8 mouse cellular contexts compared by ENCODE assay signal in genomic region chr7:117380418-117381187, GRCm38 (mm10). TPM values are rescaled to one million over a fixed set of nuclear protein-coding genes. Genes with fewer than 3 reads are reported as not detected.
DNase-seq lines count a peak whose midpoint lies in the region; TF ChIP-seq lines count a peak whose summit lies in the region.

Xylt1 (plus strand) TSS chr7:117380979.

- no peak for TF ChIP-seq POLR2A in ES-Bruce4 (IDR thresholded peaks at IDR 0.05; ENCODE audit: insufficient read depth, low read length)
- no peak for TF ChIP-seq POLR2A in cerebellum, adult 2 months (IDR thresholded peaks at IDR 0.05; ENCODE audit: borderline replicate concordance, insufficient read depth, low read length)

- no peaks in the 10 kb centered on the region for H3K27me3 ChIP-seq in ES-Bruce4 (ENCODE audit: control insufficient read depth, insufficient read depth, low read length, poor library complexity, severe bottlenecking)
- H3K27me3 ChIP-seq in cerebellum, adult 2 months (ENCODE audit: control insufficient read depth, insufficient read depth, low read length) = no peaks in the 10 kb centered on the region; the same call in 1 of the 2 replicates
- peaks cover 24% of the 10 kb centered on the region for H3K27me3 ChIP-seq in hindbrain, embryonic 10.5 days (ENCODE audit: insufficient read depth, poor library complexity, severe bottlenecking)

- no peaks in the 10 kb centered on the region for H3K4me1 ChIP-seq in ES-Bruce4 (ENCODE audit: control insufficient read depth, insufficient read depth, low read length)
- H3K4me1 ChIP-seq in cerebellum, adult 2 months (ENCODE audit: control insufficient read depth, insufficient read depth, low read length) = no peaks in the 10 kb centered on the region
- H3K4me1 ChIP-seq in hindbrain, embryonic 10.5 days (replicated peaks) = peaks cover 46% of the 10 kb centered on the region

- H3K9me3 ChIP-seq in ES-Bruce4 (replicated peaks; ENCODE audit: control insufficient read depth, insufficient read depth, low read length, poor library complexity, severe bottlenecking) = no peaks in the 10 kb centered on the region
- no peaks in the 10 kb centered on the region for H3K9me3 ChIP-seq in hindbrain, embryonic 10.5 days

- under 1% methylated on average over 62 of the region's 69 CpGs for WGBS in cerebellum, adult 2 months
- WGBS in hindbrain, embryonic 10.5 days = under 1% methylated on average over 69 of the region's 69 CpGs

- H3K36me3 ChIP-seq in ES-Bruce4 (ENCODE audit: control insufficient read depth, insufficient read depth, low read length, poor library complexity, severe bottlenecking) = no peaks in the 10 kb centered on the region
- no peaks in the 10 kb centered on the region for H3K36me3 ChIP-seq in hindbrain, embryonic 10.5 days

- TF ChIP-seq CTCF in ES-Bruce4 (IDR thresholded peaks at IDR 0.05; ENCODE audit: low read depth, low read length) = no peak
- TF ChIP-seq CTCF in cerebellum, adult 2 months (IDR thresholded peaks at IDR 0.05; ENCODE audit: borderline replicate concordance, insufficient read depth, low read depth, low read length) = no peak

- H3K4me3 ChIP-seq in ES-Bruce4 (ENCODE audit: low read depth, low read length) = peak within 1 kb of the TSS; percentile 66
- peak within 1 kb of the TSS; percentile 36 for H3K4me3 ChIP-seq in cerebellum, adult 2 months (replicated peaks; ENCODE audit: insufficient read depth, low read depth, low read length)
- H3K4me3 ChIP-seq in hindbrain, embryonic 10.5 days = peak within 1 kb of the TSS; percentile 85

- no peak for TF ChIP-seq EP300 in ES-Bruce4 (IDR thresholded peaks at IDR 0.05; ENCODE audit: insufficient read depth, low read depth, low read length)

- peak within 1 kb of the TSS; percentile 86 for H3K9ac ChIP-seq in ES-Bruce4 (ENCODE audit: low read depth, poor library complexity, severe bottlenecking)

- no peak within 1 kb of the TSS for H3K27ac ChIP-seq in ES-Bruce4 (ENCODE audit: insufficient read depth, low read length)
- no peak within 1 kb of the TSS for H3K27ac ChIP-seq in cerebellum, adult 2 months (ENCODE audit: insufficient read depth, low read length)
- H3K27ac ChIP-seq in hindbrain, embryonic 10.5 days = peak within 1 kb of the TSS; percentile 92

- peak; percentile 66 to 71 for DNase-seq in cerebellum, adult 2 months
- peak in 1 of 2 experiments; percentile 80 for DNase-seq in frontal cortex, adult 2 months (ENCODE audit: extremely low spot score in 1 of 2, low spot score in 1 of 2)
- peak; percentile 85 for DNase-seq in hindbrain, embryonic 10.5 days (ENCODE audit: low spot score)
- DNase-seq in layer of hippocampus, postnatal 14 days (ENCODE audit: low spot score in 2 of 2) = peak; percentile 77 to 79
- peak; percentile 87 for DNase-seq in lung, postnatal 10 days
- DNase-seq in ovary, postnatal 14 days (ENCODE audit: low spot score) = peak; percentile 69
- peak; percentile 72 to 76 for DNase-seq in thymus, postnatal 10 days (ENCODE audit: low spot score in 2 of 2)

RNA-seq across cellular contexts. Expression of gene Xylt1, which starts in this region (rescaled TPM):
- 1.0 and 1.2 TPM in 2 replicates for polyA plus RNA-seq in ES-Bruce4 (2011; ENCODE audit: insufficient read depth, insufficient read length, low read depth, missing spikeins)
- polyA plus RNA-seq in cerebellum, adult 2 months (2012; rRNA removed) = 8.0 and 8.3 TPM in 2 replicates
- 14.5 and 21.9 TPM in 2 replicates for polyA plus RNA-seq in frontal cortex, adult 2 months (2012; rRNA removed)
- 0.92 and 1.4 TPM in 2 replicates for polyA plus RNA-seq in hindbrain, embryonic 10.5 days (2016; fragmentation: Nextera tagmentation; extraction: Ambion mirVana)
- 10 to 100 TPM; 47.1 to 51.7 TPM for total RNA-seq in layer of hippocampus, postnatal 14 days (2021)
